8 mouse cellular contexts compared by ENCODE assay signal in the genomic region with DNA sequence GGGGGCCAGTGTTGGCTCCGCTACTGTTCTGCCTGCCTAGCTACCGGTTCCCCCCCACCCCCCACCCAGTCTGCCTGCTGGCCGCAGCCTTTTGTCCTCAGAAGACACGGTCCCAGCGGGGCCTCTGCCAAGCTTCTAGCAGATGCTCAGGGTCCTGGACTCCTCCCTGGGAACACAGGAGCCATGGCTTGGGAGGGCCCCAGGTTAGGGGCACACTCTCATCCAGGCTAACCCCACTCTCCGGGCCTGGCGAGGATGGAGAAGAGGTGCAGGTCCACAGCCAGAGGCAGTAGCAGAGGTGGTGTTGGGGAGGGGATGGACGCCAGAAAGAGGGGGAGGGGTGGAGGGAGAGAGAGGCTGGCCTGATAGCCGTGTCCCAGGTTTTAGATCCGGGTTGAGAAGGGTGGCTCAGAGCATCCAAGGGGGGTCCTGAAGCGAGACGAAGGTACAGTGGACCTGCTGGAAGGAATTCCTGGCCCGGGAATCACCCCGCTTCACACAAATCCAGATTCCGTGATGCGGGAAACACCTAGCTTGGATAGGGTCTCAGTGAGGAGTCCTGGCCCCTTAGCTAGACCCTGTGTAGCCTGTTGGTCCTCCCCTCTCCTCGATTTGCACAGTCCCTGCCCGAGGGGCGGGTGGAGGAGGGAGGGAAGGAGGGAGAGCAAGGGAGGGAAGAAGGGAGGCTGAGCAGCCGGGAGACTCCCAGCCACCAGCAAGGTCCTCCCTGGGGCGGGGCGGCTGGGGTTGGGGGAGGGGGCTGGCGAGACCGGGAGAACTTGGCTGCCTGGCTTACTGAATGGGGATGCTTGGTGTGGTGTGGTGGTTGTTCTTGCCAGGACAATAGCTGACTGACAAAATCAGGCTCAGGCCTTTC. TPM values are rescaled to one million over a fixed set of nuclear protein-coding genes. Genes with fewer than 3 reads are reported as not detected.
DNase-seq lines count a peak whose midpoint lies in the region; ATAC-seq lines count a peak whose summit lies in the region.

Gene Gpr173 (minus strand): TSS at position 308 of the 877 bp plus-strand sequence.

- WGBS in hindbrain, embryonic 10.5 days, result 19% methylated on average over 23 of the region's 24 CpGs
- 18% methylated on average over 21 of the region's 24 CpGs for WGBS in lung, embryonic 15.5 days

- no peaks in the 10 kb centered on the region for H3K36me3 ChIP-seq in hindbrain, embryonic 10.5 days
- no peaks in the 10 kb centered on the region for H3K36me3 ChIP-seq in lung, embryonic 15.5 days

- peak within 1 kb of the TSS; percentile 92 for H3K27ac ChIP-seq in hindbrain, embryonic 10.5 days
- no peak within 1 kb of the TSS for H3K27ac ChIP-seq in lung, embryonic 15.5 days

- DNase-seq in MN1 (ENCODE audit: low spot score), result peak; percentile 69
- DNase-seq in cerebellum, adult 9-10 months, result peak; percentile 77
- peak; percentile 13 to 54 for DNase-seq in frontal cortex, adult 2 months (ENCODE audit: extremely low spot score in 1 of 2, low spot score in 1 of 2)
- DNase-seq in hindbrain, embryonic 10.5 days (ENCODE audit: low spot score), result peak; percentile 83
- DNase-seq in layer of hippocampus, postnatal 14 days (ENCODE audit: low spot score in 2 of 2), result peak; percentile 64 to 65
- DNase-seq in retina, postnatal 7 days (ENCODE audit: low read depth, low spot score), result peak; percentile 37

- H3K4me3 ChIP-seq in hindbrain, embryonic 10.5 days, result peak within 1 kb of the TSS; percentile 65
- H3K4me3 ChIP-seq in lung, embryonic 15.5 days, result peak within 1 kb of the TSS; percentile 52

- H3K9ac ChIP-seq in lung, embryonic 15.5 days, result peak within 1 kb of the TSS; percentile 46

- no peaks in the 10 kb centered on the region for H3K9me3 ChIP-seq in hindbrain, embryonic 10.5 days
- no peaks in the 10 kb centered on the region for H3K9me3 ChIP-seq in lung, embryonic 15.5 days

- peaks cover 26% of the 10 kb centered on the region for H3K4me1 ChIP-seq in hindbrain, embryonic 10.5 days (replicated peaks)
- H3K4me1 ChIP-seq in lung, embryonic 15.5 days, result no peaks in the 10 kb centered on the region; the same call in 1 of the 2 replicates

- peak; percentile 99 for ATAC-seq in lung, embryonic 15.5 days (ENCODE audit: borderline replicate concordance, extremely low read depth, low FRiP score, low TSS enrichment)
- no peak for ATAC-seq in activated CD4-positive, CD25-positive, alpha-beta regulatory T cell, adult 4 months

- peak within 1 kb of the TSS; percentile 62 for H3K4me2 ChIP-seq in lung, embryonic 15.5 days

- H3K27me3 ChIP-seq in hindbrain, embryonic 10.5 days (ENCODE audit: insufficient read depth, poor library complexity, severe bottlenecking), result peaks cover 85% of the 10 kb centered on the region
- peaks cover 41% of the 10 kb centered on the region for H3K27me3 ChIP-seq in lung, embryonic 15.5 days

RNA-seq across cellular contexts. Expression of gene Gpr173, which starts in this region (rescaled TPM):
- polyA plus RNA-seq in frontal cortex, adult 2 months (2012; rRNA removed), result 8.9 and 10.4 TPM in 2 replicates
- polyA plus RNA-seq in hindbrain, embryonic 10.5 days (2016; fragmentation: Nextera tagmentation; extraction: Ambion mirVana), result 4.5 and 7.6 TPM in 2 replicates
- total RNA-seq in layer of hippocampus, postnatal 14 days (2021), result 10 to 100 TPM; 19.1 to 21.3 TPM
- polyA plus RNA-seq in lung, embryonic 15.5 days (2015; fragmentation: Nextera tagmentation; extraction: Ambion mirVana), result 3.1 and 3.3 TPM in 2 replicates
- polyA plus RNA-seq in activated CD4-positive, CD25-positive, alpha-beta regulatory T cell, adult 4 months (2017; shearing (Covaris generic)), result not detected
